Mouse (Mus musculus) activated CD4-positive, CD25-positive, alpha-beta regulatory T cell, adult 4 months (primary cell): ENCODE measurements at regions not wholly inside any gene's neighbourhood (a gene's known extent, or its start where the extent isn't known, plus 50 kb on each side); places are given as distances from the start of the nearest gene placed in this dataset.

Experiments used
- ATAC-seq: one replicate; pipeline ENCODE4 v1.8.0; 2017

- ATAC-seq: no peak
Measured at GRCm38 (mm10) chr12:12765490-12766058, 176.1 kb downstream of the Mycn start.

- ATAC-seq: no peak
Measured at GRCm38 (mm10) chr12:12765055-12765454, 176.7 kb downstream of the Mycn start.

GRCm38 (mm10) chr12:12764586-12764985, 177.1 kb downstream of the Mycn start:
- no peak for ATAC-seq

GRCm38 (mm10) chr12:12756301-12756948, 185.3 kb downstream of the Mycn start:
- ATAC-seq: no peak

GRCm38 (mm10) chr12:12753849-12754248, 187.9 kb downstream of the Mycn start:
- ATAC-seq: no peak

GRCm38 (mm10) chr12:12751670-12752426, 189.9 kb downstream of the Mycn start:
- no peak for ATAC-seq

- no peak for ATAC-seq
Measured at GRCm38 (mm10) chr12:12749690-12750089, 192.0 kb downstream of the Mycn start.

- no peak for ATAC-seq
Measured at GRCm38 (mm10) chr12:12746852-12747454, 194.8 kb downstream of the Mycn start.

- ATAC-seq: no peak
Measured at GRCm38 (mm10) chr12:12744492-12744891, 197.2 kb downstream of the Mycn start.

- ATAC-seq: no peak
Measured at GRCm38 (mm10) chr12:12738631-12739331, 202.9 kb downstream of the Mycn start.

GRCm38 (mm10) chr12:12725797-12726196, 215.9 kb downstream of the Mycn start:
- ATAC-seq: no peak

GRCm38 (mm10) chr12:12725075-12725474, 216.6 kb downstream of the Mycn start:
- no peak for ATAC-seq

- ATAC-seq: no peak
Measured at GRCm38 (mm10) chr12:12723724-12724487, 217.8 kb downstream of the Mycn start.

GRCm38 (mm10) chr12:12722982-12723661, 218.6 kb downstream of the Mycn start:
- ATAC-seq: no peak

GRCm38 (mm10) chr12:12716691-12717090, 225.0 kb downstream of the Mycn start:
- ATAC-seq: no peak

GRCm38 (mm10) chr12:12715956-12716669, 225.6 kb downstream of the Mycn start:
- ATAC-seq: no peak

- no peak for ATAC-seq
Measured at GRCm38 (mm10) chr12:12715528-12715927, 226.2 kb downstream of the Mycn start.

- ATAC-seq: no peak
Measured at GRCm38 (mm10) chr12:12710184-12710609, 231.5 kb downstream of the Mycn start.

- no peak for ATAC-seq
Measured at GRCm38 (mm10) chr12:12708954-12709523, 232.7 kb downstream of the Mycn start.

- no peak for ATAC-seq
Measured at GRCm38 (mm10) chr12:12706326-12706920, 235.3 kb downstream of the Mycn start.
